Mouse (Mus musculus): ENCODE measurements at regions not wholly inside any gene's neighbourhood (a gene's known extent, or its start where the extent isn't known, plus 50 kb on each side); places are given as distances from the start of the nearest gene placed in this dataset.

- DNase-seq (ENCODE audit: low spot score) = no peak
Observed at GRCm38 (mm10) chr1:39047316-39047715, 61.9 kb downstream of the Pdcl3 start.

DNA sequence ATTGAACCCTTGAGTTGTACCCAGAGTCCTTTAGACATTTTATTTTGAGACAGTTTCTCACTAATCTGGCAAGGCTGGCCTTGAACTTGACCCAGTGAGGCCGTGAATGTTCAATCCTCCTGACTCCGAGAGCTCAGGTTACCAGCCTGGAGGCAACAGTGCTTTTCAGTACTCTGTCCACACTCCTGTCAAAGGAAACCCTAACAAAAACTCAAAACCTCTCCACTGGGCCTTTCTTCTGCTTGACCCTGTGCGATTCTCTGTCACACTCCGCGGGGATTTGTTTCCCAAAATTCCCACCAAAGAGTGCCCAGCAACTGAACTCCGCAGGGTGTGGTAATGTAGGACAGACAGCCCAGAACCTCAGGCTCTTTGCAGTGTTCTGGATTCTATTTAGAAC lies 71.9 kb downstream of the Pdcl3 start:
- DNase-seq (ENCODE audit: low spot score) = no peak

DNA sequence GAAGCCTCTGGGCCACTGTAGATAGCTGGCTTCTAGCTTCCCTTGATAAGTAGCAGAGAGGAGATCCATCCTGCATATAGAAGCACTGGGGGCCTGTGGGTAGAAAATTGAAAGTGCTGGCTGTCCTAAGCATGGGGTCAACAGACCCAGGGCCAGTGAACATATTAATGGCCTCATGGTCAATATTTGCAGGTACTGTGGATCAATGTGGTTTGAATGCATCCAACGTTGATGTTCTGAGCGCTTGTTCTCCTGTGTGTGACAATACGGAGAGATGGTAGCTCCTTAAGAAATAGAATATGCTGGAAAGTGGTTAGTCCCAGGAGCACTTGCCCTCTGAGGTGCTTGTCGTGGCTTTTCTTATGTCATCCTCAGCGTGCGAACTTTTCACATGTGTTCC lies 77.1 kb downstream of the Pdcl3 start:
- no peak for DNase-seq (ENCODE audit: low spot score)

GRCm38 (mm10) chr1:39063666-39064385 lies 78.4 kb downstream of the Pdcl3 start:
- peak; percentile 47 for DNase-seq (ENCODE audit: low spot score)

DNA sequence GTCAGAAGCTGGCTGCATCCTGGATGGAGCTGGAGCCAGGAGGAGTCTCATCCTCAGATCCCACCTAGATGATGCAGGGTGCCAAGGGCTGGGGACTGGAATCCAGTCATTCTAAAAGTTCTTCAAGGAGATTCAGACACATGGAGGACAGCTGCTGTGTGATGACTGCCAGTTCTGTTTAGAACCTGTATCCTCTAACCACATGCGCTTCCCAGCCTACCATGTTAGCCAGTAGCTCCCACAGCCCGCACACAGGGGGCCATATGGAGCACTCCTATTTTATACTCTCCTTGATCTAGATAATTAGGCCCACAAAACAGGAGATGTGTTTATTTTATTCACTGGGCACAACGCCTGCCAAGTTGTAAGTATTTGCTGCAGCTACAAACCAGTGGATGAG lies 79.4 kb downstream of the Pdcl3 start:
- DNase-seq (ENCODE audit: low spot score) = no peak

GRCm38 (mm10) chr1:39067901-39068300 lies 82.5 kb downstream of the Pdcl3 start:
- DNase-seq (ENCODE audit: low spot score) = no peak

GRCm38 (mm10) chr1:39069086-39069655 lies 83.8 kb downstream of the Pdcl3 start:
- no peak for DNase-seq (ENCODE audit: low spot score)

GRCm38 (mm10) chr1:39069676-39070075 lies 84.3 kb downstream of the Pdcl3 start:
- no peak for DNase-seq (ENCODE audit: low spot score)

GRCm38 (mm10) chr1:39075966-39076365 lies 90.6 kb downstream of the Pdcl3 start:
- no peak for DNase-seq (ENCODE audit: low spot score)

- DNase-seq (ENCODE audit: low spot score) = no peak
Observed at GRCm38 (mm10) chr1:39078584-39079315, 93.3 kb downstream of the Pdcl3 start.

GRCm38 (mm10) chr1:39083911-39084826 lies 98.8 kb downstream of the Pdcl3 start:
- no peak for DNase-seq (ENCODE audit: low spot score)

DNA sequence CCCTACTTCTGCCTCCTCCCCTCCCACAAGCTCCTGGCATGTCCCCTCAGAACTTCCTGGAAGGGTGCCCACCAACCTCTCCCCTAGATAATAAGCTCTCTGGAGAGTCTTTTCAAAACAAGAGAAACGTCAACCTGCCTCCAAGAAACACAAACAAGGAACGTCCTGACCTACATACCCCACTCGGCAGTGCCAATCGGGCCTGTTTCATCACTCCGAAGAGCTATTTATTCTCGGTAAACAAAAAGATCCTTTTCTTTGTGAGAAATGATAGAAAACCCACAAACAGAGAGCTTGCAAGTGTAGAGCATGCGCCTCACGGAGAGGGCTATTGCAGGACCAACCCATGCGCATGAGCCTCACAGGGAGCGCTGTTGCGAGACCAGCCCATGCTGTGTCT lies 100.9 kb downstream of the Pdcl3 start:
- no peak for DNase-seq (ENCODE audit: low spot score)

GRCm38 (mm10) chr1:39089875-39090274 lies 103.7 kb upstream of the Npas2 start:
- no peak for DNase-seq (ENCODE audit: low spot score)

- DNase-seq (ENCODE audit: low spot score) = no peak
Observed at GRCm38 (mm10) chr1:39091121-39091520, 102.4 kb upstream of the Npas2 start.

- no peak for DNase-seq (ENCODE audit: low spot score)
Observed at GRCm38 (mm10) chr1:39091638-39092037, 101.9 kb upstream of the Npas2 start.

DNA sequence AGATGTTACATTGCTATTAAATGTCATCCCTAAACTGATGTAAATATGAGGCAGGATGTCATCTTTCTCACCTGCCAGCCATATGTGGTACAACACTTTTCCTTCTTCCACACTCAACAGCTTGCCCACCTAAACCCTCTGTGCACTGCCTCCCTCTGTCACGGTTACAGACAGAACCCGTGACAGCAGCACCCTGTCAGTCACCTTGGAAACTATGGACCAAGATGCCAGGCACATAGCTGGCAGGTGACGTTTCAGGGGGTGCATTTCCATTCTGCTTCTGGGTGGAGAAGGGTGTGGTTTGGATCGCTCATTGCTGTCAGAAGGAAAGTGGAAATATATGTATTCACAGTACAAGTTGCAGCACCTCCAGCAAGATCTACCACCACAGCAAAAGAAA lies 100.2 kb upstream of the Npas2 start:
- DNase-seq (ENCODE audit: low spot score) = no peak

DNA sequence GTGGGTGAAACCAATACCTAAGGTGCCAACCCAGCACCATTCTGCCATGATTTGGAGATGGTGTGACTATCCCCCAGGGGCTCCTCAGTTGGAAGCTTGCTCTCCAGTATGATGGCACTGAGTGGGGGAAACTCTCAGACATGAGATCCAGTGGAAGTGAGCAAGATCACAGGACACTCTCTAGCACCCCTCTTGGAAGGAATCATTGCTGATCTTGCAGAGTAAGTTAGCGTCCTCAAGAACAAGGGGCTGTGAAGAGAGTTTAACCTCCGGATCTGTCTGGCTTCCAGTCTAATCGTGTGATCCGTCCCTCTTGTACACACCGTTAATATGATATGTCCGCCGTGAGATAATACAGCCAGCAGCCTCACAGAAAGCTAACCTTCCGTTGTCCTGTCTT lies 99.5 kb upstream of the Npas2 start:
- no peak for DNase-seq (ENCODE audit: low spot score)

GRCm38 (mm10) chr1:39095901-39096300 lies 97.6 kb upstream of the Npas2 start:
- no peak for DNase-seq (ENCODE audit: low spot score)

DNA sequence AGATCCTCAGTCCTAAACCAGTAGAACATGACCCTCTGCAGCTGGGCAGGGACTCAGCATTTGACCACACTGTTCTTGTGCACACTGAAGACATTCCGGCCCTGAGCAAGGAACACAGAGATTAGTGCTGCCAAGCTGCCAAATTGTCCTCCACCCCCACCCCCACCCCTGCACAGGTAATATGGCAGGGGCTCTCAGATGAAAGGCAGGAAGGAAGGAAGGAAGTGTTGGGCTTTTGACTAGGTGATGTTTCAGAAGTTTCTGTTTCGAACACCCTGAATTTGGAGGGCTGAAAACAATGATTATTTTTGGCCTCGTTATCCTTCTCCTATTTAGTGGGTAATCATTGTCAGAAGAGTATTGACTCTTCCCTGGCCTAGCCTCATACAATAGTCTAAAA lies 96.8 kb upstream of the Npas2 start:
- DNase-seq (ENCODE audit: low spot score) = no peak

GRCm38 (mm10) chr1:39097499-39097898 lies 96.0 kb upstream of the Npas2 start:
- no peak for DNase-seq (ENCODE audit: low spot score)

GRCm38 (mm10) chr1:39098154-39098553 lies 95.4 kb upstream of the Npas2 start:
- no peak for DNase-seq (ENCODE audit: low spot score)

GRCm38 (mm10) chr1:39099246-39099645 lies 94.3 kb upstream of the Npas2 start:
- no peak for DNase-seq (ENCODE audit: low spot score)

Data from MN1 (cell line).